Mouse (Mus musculus): Measurements from ENCODE around the gene Uqcc1. TPM values are rescaled to one million over a fixed set of nuclear protein-coding genes. Genes with fewer than 3 reads are reported as not detected.

Gene Uqcc1
- total and polyA plus RNA-seq, 2 experiments from 2014 or later = 44.6 to 58.9 TPM

DNA sequence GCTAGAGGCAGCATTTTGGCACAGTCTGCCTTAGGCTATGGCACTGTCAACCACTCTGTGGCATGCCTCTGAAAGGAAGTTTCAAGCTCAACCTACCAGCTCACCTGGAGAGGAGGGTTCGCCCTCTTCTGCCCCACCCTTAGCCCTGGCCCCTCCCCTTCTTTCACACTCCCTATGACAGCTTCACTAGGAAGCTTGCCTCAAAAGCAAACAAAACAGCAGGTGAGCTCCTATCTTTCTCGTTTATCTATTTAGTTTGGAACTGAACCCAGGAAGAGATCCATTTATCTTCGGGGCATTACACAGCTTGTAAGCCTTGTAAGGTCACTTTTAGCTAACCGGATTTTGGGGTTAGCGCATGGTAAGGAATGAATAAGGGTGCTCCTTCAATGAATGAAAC lies 60.3 kb downstream of the Uqcc1 start:
- 80% methylated on average over 5 of the region's 5 CpGs for WGBS
- Histone ChIP-seq H3K9ac (replicated peaks; ENCODE audit: low read length, poor library complexity, severe bottlenecking) (no peak overlapping the region), H3K4me2 (ENCODE audit: low read depth, low read length, poor library complexity, severe bottlenecking) (no peak overlapping the region), H3K27me3 (ENCODE audit: insufficient read depth, low read length) (no peaks in the 10 kb centered on the region), H3K4me3 (ENCODE audit: low read depth, low read length) (no peak overlapping the region), H3K27ac (ENCODE audit: low read depth, low read length) (no peak overlapping the region), H3K36me3 (ENCODE audit: insufficient read depth, low read length) (peaks cover 24% of the 10 kb centered on the region; the same call in 1 of the 2 replicates), H3K4me1 (ENCODE audit: insufficient read depth, low read length) (no peaks in the 10 kb centered on the region), H3K9me3 (ENCODE audit: low read length) (no peaks in the 10 kb centered on the region)
- DNase-seq (ENCODE audit: low spot score) (no peak), ATAC-seq (ENCODE audit: low FRiP score) (no peak)
- TF ChIP-seq CTCF (IDR thresholded peaks at IDR 0.05) = no peak

DNA sequence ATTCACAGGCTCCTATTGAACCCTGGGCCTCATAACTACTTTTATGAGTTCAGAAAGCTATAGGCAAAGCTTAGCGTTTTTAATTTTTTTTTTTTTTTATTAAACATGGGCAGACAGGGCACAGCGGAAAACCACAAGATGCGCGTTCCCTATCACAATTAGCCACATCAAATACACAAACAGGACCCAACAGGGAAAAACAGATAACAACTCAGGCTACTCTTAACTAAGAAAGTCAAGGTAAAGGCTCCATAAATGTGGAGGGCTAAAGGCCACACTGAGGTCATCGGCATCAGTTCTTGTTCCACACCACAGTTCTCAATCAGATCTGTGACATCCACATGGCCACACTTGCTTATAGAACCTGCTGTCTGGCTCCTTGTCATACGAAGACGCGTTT lies 61.8 kb downstream of the Uqcc1 start:
- 96% methylated on average over 8 of the region's 8 CpGs for WGBS
- no peak for DNase-seq (ENCODE audit: low spot score)
- Histone ChIP-seq H3K4me2 (ENCODE audit: low read depth, low read length, poor library complexity, severe bottlenecking) (no peak overlapping the region), H3K9ac (replicated peaks; ENCODE audit: low read length, poor library complexity, severe bottlenecking) (no peak overlapping the region), H3K27me3 (ENCODE audit: insufficient read depth, low read length) (no peaks in the 10 kb centered on the region), H3K4me3 (ENCODE audit: low read depth, low read length) (no peak overlapping the region), H3K36me3 (ENCODE audit: insufficient read depth, low read length) (peaks cover 22% of the 10 kb centered on the region; the same call in 1 of the 2 replicates), H3K27ac (ENCODE audit: low read depth, low read length) (no peak overlapping the region), H3K4me1 (ENCODE audit: insufficient read depth, low read length) (no peaks in the 10 kb centered on the region), H3K9me3 (ENCODE audit: low read length) (no peaks in the 10 kb centered on the region)
- TF ChIP-seq CTCF (IDR thresholded peaks at IDR 0.05) = no peak
- ATAC-seq (ENCODE audit: low FRiP score) = no peak

DNA sequence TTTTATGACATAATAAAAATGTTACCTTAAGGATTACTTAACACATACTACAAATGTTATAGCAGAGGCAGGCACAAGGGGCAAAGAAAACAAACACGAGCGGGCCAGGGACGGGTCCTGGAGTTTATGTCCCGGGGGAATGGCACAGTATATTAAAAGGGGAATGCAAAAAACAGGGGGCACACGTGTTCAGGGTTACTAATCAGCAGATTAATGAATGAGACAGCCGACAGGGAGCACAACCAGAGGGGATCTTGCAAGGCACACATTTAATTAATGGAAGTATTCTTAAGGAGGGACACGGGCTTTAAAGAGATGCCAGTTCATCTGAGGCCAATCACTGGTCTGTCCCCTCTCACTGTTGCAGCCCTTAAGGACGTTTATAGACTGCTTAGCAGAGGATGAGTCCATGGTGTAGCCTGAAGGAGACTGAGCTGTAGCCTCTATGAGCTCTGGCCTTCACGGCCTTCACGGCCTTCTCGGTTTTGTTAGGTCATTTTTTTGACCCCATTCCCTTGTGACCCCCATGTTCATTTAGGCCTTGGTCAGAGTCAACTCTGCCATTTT lies 66.7 kb downstream of the Uqcc1 start:
- Histone ChIP-seq H3K36me3 (ENCODE audit: insufficient read depth, low read length) (peaks cover 10% of the 10 kb centered on the region), H3K9ac (replicated peaks; ENCODE audit: low read length, poor library complexity, severe bottlenecking) (no peak overlapping the region), H3K27ac (ENCODE audit: low read depth, low read length) (peak overlapping the region; percentile 39), H3K4me2 (ENCODE audit: low read depth, low read length, poor library complexity, severe bottlenecking) (no peak overlapping the region), H3K9me3 (ENCODE audit: low read length) (no peaks in the 10 kb centered on the region), H3K4me3 (ENCODE audit: low read depth, low read length) (no peak overlapping the region), H3K27me3 (ENCODE audit: insufficient read depth, low read length) (no peaks in the 10 kb centered on the region), H3K4me1 (ENCODE audit: insufficient read depth, low read length) (no peaks in the 10 kb centered on the region)
- no peak for TF ChIP-seq CTCF (IDR thresholded peaks at IDR 0.05)
- ATAC-seq (ENCODE audit: low FRiP score) = 0 out of 2 replicates have a peak, but pooled peaks have one; percentile 10
- DNase-seq (ENCODE audit: low spot score) = no peak
- 40% methylated on average over 11 of the region's 11 CpGs for WGBS

DNA sequence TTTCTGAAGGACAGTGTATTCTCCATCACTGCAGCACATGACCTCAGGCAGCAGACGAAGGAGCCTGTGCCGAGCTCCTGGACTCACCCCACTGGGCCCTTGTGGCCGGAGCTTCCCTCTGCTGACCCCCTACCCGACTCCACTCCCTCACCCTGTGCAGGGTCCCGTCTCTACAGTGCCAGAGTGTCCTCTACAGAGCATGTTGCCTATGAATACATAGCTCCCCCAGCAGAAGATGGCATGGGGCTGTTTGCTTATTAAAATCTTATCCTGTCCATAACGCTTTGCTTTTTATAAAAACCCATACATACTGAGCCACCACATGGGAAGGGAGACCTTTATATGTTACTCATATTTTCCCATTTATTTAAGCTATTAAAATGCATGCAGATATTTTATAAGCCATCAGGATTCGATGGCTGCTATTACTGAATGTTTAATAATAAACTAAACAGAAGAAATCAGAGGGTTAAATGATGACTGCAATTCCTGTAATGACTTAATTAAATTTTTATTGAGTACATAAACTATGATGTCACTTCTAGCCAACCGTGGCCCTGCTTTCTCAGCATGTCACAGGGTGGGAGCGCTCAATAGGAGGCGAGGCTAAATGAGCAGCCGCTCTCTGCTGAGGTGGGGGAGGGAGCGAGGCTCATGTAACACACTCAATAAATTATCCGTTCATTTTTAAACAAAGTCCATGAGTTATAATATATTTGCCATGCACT lies 67.4 kb downstream of the Uqcc1 start:
- Histone ChIP-seq H3K4me2 (ENCODE audit: low read depth, low read length, poor library complexity, severe bottlenecking) (no peak overlapping the region), H3K36me3 (ENCODE audit: insufficient read depth, low read length) (peaks cover 7% of the 10 kb centered on the region), H3K4me1 (ENCODE audit: insufficient read depth, low read length) (no peaks in the 10 kb centered on the region), H3K27me3 (ENCODE audit: insufficient read depth, low read length) (no peaks in the 10 kb centered on the region), H3K9me3 (ENCODE audit: low read length) (no peaks in the 10 kb centered on the region), H3K9ac (replicated peaks; ENCODE audit: low read length, poor library complexity, severe bottlenecking) (no peak overlapping the region), H3K4me3 (ENCODE audit: low read depth, low read length) (no peak overlapping the region), H3K27ac (ENCODE audit: low read depth, low read length) (peak overlapping the region; percentile 55)
- TF ChIP-seq CTCF (IDR thresholded peaks at IDR 0.05) = no peak
- WGBS = 49% methylated on average over 13 of the region's 13 CpGs
- peak; percentile 90 for ATAC-seq (ENCODE audit: low FRiP score)
- peak; percentile 82 for DNase-seq (ENCODE audit: low spot score)

DNA sequence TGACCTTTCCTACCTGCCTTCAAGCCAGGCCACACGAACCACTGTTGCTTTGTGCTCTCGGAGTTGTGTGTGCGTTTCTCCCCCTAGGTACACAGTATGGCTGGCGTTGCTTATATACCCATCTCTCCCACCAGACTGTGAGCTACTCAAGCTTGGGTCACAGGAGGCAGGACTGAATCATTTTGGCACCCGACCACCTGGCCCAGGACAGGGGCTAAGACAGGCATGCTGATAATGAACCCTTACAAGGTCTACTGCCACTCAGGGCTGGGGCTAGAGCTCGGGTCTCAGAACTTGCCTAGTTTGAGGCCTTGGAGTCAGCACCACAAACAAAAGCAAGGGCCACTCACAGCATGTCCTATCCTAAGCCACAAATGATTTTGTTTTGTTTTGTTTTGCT lies 68.5 kb downstream of the Uqcc1 start:
- Histone ChIP-seq H3K9ac (replicated peaks; ENCODE audit: low read length, poor library complexity, severe bottlenecking) (no peak overlapping the region), H3K4me1 (ENCODE audit: insufficient read depth, low read length) (no peaks in the 10 kb centered on the region), H3K27me3 (ENCODE audit: insufficient read depth, low read length) (no peaks in the 10 kb centered on the region), H3K4me3 (ENCODE audit: low read depth, low read length) (no peak overlapping the region), H3K9me3 (ENCODE audit: low read length) (no peaks in the 10 kb centered on the region), H3K27ac (ENCODE audit: low read depth, low read length) (no peak overlapping the region), H3K36me3 (ENCODE audit: insufficient read depth, low read length) (peaks cover 4% of the 10 kb centered on the region; the same call in 1 of the 2 replicates), H3K4me2 (ENCODE audit: low read depth, low read length, poor library complexity, severe bottlenecking) (no peak overlapping the region)
- no peak for TF ChIP-seq CTCF (IDR thresholded peaks at IDR 0.05)
- 91% methylated on average over 6 of the region's 6 CpGs for WGBS
- DNase-seq (ENCODE audit: low spot score) (no peak), ATAC-seq (ENCODE audit: low FRiP score) (no peak)

DNA sequence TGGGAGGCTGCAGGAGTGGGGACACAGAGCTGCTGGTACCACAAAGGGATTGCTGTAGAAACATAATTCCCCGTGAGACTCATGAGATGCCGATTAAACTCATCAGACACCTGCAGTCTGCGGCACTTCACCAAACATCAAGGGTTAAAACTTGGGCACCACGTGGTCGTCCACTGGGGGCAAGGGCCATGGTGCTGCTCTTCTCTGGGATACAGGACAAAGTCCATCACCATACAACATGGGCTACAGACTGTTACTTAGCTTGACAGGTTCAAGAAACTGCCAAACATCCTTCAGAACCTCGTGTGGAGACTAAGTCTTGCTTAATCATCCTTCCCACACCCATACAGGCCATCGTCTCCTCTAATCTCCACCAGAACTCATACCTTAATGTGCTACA lies 70.0 kb downstream of the Uqcc1 start:
- DNase-seq (ENCODE audit: low spot score) = no peak
- Histone ChIP-seq H3K36me3 (ENCODE audit: insufficient read depth, low read length) (peaks cover 7% of the 10 kb centered on the region; the same call in 1 of the 2 replicates), H3K27ac (ENCODE audit: low read depth, low read length) (no peak overlapping the region), H3K4me2 (ENCODE audit: low read depth, low read length, poor library complexity, severe bottlenecking) (no peak overlapping the region), H3K9ac (replicated peaks; ENCODE audit: low read length, poor library complexity, severe bottlenecking) (no peak overlapping the region), H3K4me1 (ENCODE audit: insufficient read depth, low read length) (no peaks in the 10 kb centered on the region), H3K9me3 (ENCODE audit: low read length) (no peaks in the 10 kb centered on the region), H3K4me3 (ENCODE audit: low read depth, low read length) (no peak overlapping the region), H3K27me3 (ENCODE audit: insufficient read depth, low read length) (no peaks in the 10 kb centered on the region)
- WGBS = 84% methylated on average over 7 of the region's 7 CpGs
- no peak for ATAC-seq (ENCODE audit: low FRiP score)
- no peak for TF ChIP-seq CTCF (IDR thresholded peaks at IDR 0.05)

All from midbrain, postnatal 0 days (tissue).